Mouse (Mus musculus) erythroblast, embryonic 14.5 days (primary cell): ENCODE measurements around the gene Adal. TPM values are rescaled to one million over a fixed set of nuclear protein-coding genes. Genes with fewer than 3 reads are reported as not detected.

Experiments used
- H3K27me3 ChIP-seq: 2 replicates; pipeline ENCODE4 v1.6.1; 2012; ENCODE audit warnings: inconsistent platforms; ENCODE audit not compliant: control insufficient read depth
- H3K36me3 ChIP-seq: 2 replicates; pipeline ENCODE4 v1.6.1; 2012; ENCODE audit warnings: mild to moderate bottlenecking, inconsistent platforms; ENCODE audit not compliant: control insufficient read depth
- H3K4me1 ChIP-seq: 2 replicates; pipeline ENCODE4 v1.6.1; 2012; ENCODE audit warnings: inconsistent platforms; ENCODE audit not compliant: control insufficient read depth
- H3K4me3 ChIP-seq: replicated peaks from 2 replicates; pipeline ENCODE3; 2012; ENCODE audit warnings: moderate library complexity, mild to moderate bottlenecking, inconsistent platforms
- H3K9me3 ChIP-seq: 2 replicates; pipeline ENCODE4 v1.6.1; 2012; ENCODE audit warnings: low read length, inconsistent platforms, mixed read lengths; ENCODE audit not compliant: control insufficient read depth
- GATA1 ChIP-seq: IDR thresholded peaks from 2 replicates; pipeline ENCODE4 v1.6.1; 2012; ENCODE audit warnings: low read length, inconsistent platforms, mixed read lengths
- TAL1 ChIP-seq: IDR thresholded peaks from 3 replicates; pipeline ENCODE4 v1.6.1; 2012; ENCODE audit warnings: low read length, inconsistent platforms, mixed read lengths
- polyA plus RNA-seq: library from polyadenylated mRNA; stranded (reverse); fragments of >175 nt; gene quantifications from 2 replicates; pipeline ENCODE4 v1.2.3, GENCODE M21; 2012

Gene Adal
- polyA plus RNA-seq, 1 experiment = 0.20 TPM

DNA sequence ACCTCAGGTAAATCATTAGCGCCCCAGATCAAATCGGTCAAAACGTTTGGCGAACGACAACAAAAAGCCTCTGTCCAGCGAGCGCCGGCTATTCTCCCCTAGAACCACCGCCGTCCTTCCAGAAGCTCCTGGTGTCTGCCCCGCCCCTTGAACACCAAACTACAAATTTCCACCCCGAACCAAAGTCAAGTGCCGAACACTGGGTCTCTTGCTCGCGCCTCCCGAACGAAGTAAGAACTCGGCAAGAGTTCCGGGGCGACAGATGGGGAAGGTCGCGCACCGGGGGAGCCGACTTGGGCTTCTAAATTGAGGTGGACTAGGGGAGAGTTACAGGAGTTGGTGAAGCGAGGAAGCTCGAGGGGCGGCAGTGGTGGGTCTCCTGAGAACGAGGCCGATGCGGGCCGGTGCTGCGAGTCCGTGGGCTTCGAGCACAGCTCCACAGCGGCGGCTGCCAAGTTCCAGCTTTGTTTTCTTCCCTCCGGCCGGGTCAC, 30.3 kb downstream of the Adal start, which contains the start of gene Tubgcp4:
Gene Tubgcp4, plus strand, starts transcription at position 174 of the 491 bp plus-strand sequence.
- peaks cover 53% of the 10 kb centered on the region for H3K36me3 ChIP-seq
- H3K4me1 ChIP-seq = peaks cover 35% of the 10 kb centered on the region
- H3K4me3 ChIP-seq = peak within 1 kb of the TSS; percentile 85
- no peaks in the 10 kb centered on the region for H3K9me3 ChIP-seq
- TF ChIP-seq GATA1 (no peak), TAL1 (no peak)
- no peaks in the 10 kb centered on the region for H3K27me3 ChIP-seq

GRCm38 (mm10) chr2:121170980-121171742, 30.9 kb downstream of the Adal start, which contains the start of gene Zscan29:
Zscan29 (minus strand) TSS chr2:121171125.
- Histone ChIP-seq H3K9me3 (no peaks in the 10 kb centered on the region), H3K36me3 (peaks cover 54% of the 10 kb centered on the region), H3K27me3 (no peaks in the 10 kb centered on the region), H3K4me1 (peaks cover 35% of the 10 kb centered on the region), H3K4me3 (peak within 1 kb of the TSS; percentile 85)
- TF ChIP-seq GATA1 = no peak
- no peak for TF ChIP-seq TAL1

GRCm38 (mm10) chr2:121178828-121179479, 38.7 kb downstream of the Adal start:
- H3K27me3 ChIP-seq = no peaks in the 10 kb centered on the region
- H3K36me3 ChIP-seq = peaks cover 96% of the 10 kb centered on the region
- H3K4me3 ChIP-seq = no peak overlapping the region
- H3K9me3 ChIP-seq = no peaks in the 10 kb centered on the region
- H3K4me1 ChIP-seq = no peaks in the 10 kb centered on the region
- TF ChIP-seq GATA1 (no peak), TAL1 (no peak)

- Histone ChIP-seq H3K36me3 (peaks cover 96% of the 10 kb centered on the region), H3K9me3 (no peaks in the 10 kb centered on the region), H3K4me3 (no peak overlapping the region), H3K4me1 (no peaks in the 10 kb centered on the region), H3K27me3 (no peaks in the 10 kb centered on the region)
- TF ChIP-seq GATA1 = no peak
Measured at GRCm38 (mm10) chr2:121183431-121183830, 43.2 kb downstream of the Adal start.

DNA sequence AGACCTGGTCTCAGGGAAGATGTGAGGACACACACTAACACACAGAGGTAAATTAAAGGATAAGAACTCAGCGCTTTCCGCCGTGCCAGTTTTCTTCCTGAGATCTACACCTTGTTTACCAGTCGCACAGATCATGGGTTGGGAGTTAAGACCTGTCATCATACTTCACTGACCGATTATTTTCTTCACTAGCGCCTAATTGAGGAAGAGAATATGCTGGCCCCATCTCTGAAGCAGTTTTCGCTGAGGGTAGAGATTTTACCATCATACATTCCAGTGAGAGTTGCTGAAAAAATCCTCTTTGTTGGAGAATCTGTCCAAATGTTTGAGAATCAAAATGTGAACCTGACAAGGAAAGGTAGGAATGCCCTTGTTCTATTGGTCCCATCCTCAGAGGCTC, 43.9 kb downstream of the Adal start:
- Histone ChIP-seq H3K4me1 (no peaks in the 10 kb centered on the region), H3K27me3 (no peaks in the 10 kb centered on the region), H3K9me3 (no peaks in the 10 kb centered on the region), H3K36me3 (peaks cover 96% of the 10 kb centered on the region), H3K4me3 (no peak overlapping the region)
- no peak for TF ChIP-seq GATA1
- TF ChIP-seq TAL1 = no peak

DNA sequence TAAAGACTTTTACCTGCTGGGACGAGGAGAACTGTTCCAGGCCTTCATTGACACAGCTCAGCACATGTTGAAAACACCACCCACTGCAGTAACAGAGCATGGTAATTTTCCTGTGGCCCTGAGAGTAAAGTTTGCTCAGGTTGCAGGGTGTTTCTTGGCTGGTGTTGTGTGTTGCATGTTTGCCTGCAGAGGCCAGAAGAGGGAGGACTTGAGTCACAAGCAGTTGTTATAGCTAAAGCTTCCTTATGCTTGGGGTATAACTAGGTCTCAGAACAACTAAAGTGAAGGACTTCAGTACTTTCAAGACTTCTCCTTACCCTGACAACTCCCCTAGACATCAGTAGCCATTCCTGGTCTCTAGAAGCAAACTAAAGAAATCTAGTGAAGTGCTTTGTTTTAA, 48.3 kb downstream of the Adal start:
- Histone ChIP-seq H3K4me1 (no peaks in the 10 kb centered on the region), H3K4me3 (no peak overlapping the region), H3K36me3 (peaks cover 99% of the 10 kb centered on the region), H3K27me3 (no peaks in the 10 kb centered on the region), H3K9me3 (no peaks in the 10 kb centered on the region)
- TF ChIP-seq TAL1 (no peak), GATA1 (no peak)

DNA sequence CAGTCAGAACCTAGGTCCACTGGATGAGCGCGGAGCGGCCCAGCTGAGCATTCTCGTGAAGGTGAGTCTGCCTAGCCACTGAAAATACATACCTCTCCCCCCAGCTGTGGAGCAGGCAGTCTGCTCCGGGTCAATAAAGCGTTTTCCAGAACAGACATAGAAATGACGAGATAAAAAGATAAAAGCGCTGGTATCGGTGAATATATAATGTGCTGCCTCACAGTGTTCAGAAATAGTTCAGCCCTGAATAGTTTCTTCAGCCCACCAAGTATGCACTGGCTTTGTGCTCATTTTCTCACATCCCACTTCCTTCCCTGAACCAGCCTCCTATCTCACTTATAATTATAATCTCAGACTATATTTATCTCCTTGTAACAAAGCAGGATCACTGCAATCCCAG, 55.2 kb downstream of the Adal start:
- TF ChIP-seq GATA1 = no peak
- no peak for TF ChIP-seq TAL1
- Histone ChIP-seq H3K36me3 (peaks cover 99% of the 10 kb centered on the region), H3K4me1 (no peaks in the 10 kb centered on the region), H3K9me3 (no peaks in the 10 kb centered on the region), H3K27me3 (no peaks in the 10 kb centered on the region), H3K4me3 (no peak overlapping the region)

- no peak for TF ChIP-seq GATA1
- no peak for TF ChIP-seq TAL1
- H3K4me1 ChIP-seq = peaks cover 20% of the 10 kb centered on the region
- H3K4me3 ChIP-seq = no peak overlapping the region
- peaks cover 100% of the 10 kb centered on the region for H3K36me3 ChIP-seq
- no peaks in the 10 kb centered on the region for H3K27me3 ChIP-seq
- H3K9me3 ChIP-seq = no peaks in the 10 kb centered on the region
Measured at GRCm38 (mm10) chr2:121204276-121204675, 64.0 kb downstream of the Adal start.

Other genes starting within 250 kb of the Adal start
- gene Ubr1, start 169.7 kb upstream of the Adal start, polyA plus RNA-seq = 0.79 and 1.3 TPM in 2 replicates
- gene Tmem62, start 163.4 kb upstream of the Adal start, polyA plus RNA-seq = 0.10 TPM in 1 of 2 replicates, not detected in the other
- 3.2 and 3.3 TPM in 2 replicates for gene Ccndbp1, start 132.0 kb upstream of the Adal start, polyA plus RNA-seq
- 11.1 and 14.1 TPM in 2 replicates for gene Epb42, start 103.4 kb upstream of the Adal start, polyA plus RNA-seq
- gene Tgm5, start 54.6 kb upstream of the Adal start, polyA plus RNA-seq = not detected in 2 replicates
- gene Tgm7, start 30.6 kb upstream of the Adal start, polyA plus RNA-seq = not detected in 2 replicates
- 0.27 and 0.32 TPM in 2 replicates for gene Lcmt2, start 225 bp downstream of the Adal start, polyA plus RNA-seq
- gene Tubgcp4, start 30.2 kb downstream of the Adal start, polyA plus RNA-seq = 1.1 and 1.3 TPM in 2 replicates
- 0.47 and 0.48 TPM in 2 replicates for gene Zscan29, start 30.7 kb downstream of the Adal start, polyA plus RNA-seq
- 2.9 and 3.1 TPM in 2 replicates for gene Trp53bp1, start 131.0 kb downstream of the Adal start, polyA plus RNA-seq
- 0.02 and 0.03 TPM in 2 replicates for gene Map1a, start 149.2 kb downstream of the Adal start, polyA plus RNA-seq
- 0.27 and 0.67 TPM in 2 replicates for gene Ppip5k1, start 215.0 kb downstream of the Adal start, polyA plus RNA-seq
- gene Ckmt1, start 217.3 kb downstream of the Adal start, polyA plus RNA-seq = not detected in 2 replicates
- not detected in 2 replicates for gene Strc, start 246.7 kb downstream of the Adal start, polyA plus RNA-seq